Mouse (Mus musculus): ENCODE measurements around the gene Ccr6.

Ccr6 gene

DNA sequence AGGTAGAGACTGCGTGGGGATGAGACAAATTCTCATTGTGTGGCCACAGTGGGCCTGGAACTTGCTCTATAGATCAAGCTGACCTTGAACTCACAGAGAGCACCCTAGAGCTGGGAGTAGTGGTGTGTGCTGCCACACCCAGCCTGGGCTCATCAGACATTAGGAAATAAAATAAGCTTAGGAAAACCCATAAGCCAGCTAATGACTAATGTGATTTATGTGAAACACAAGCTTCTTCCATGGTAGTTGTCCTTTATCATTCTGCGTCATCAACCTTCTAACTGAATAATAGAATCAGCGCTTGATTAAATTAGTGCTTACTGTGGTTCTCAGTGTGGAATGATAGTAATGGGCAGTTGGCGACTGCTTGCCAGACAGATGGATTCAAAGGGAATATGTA, 51.1 kb downstream of the Ccr6 start:
- no peak for DNase-seq

DNA sequence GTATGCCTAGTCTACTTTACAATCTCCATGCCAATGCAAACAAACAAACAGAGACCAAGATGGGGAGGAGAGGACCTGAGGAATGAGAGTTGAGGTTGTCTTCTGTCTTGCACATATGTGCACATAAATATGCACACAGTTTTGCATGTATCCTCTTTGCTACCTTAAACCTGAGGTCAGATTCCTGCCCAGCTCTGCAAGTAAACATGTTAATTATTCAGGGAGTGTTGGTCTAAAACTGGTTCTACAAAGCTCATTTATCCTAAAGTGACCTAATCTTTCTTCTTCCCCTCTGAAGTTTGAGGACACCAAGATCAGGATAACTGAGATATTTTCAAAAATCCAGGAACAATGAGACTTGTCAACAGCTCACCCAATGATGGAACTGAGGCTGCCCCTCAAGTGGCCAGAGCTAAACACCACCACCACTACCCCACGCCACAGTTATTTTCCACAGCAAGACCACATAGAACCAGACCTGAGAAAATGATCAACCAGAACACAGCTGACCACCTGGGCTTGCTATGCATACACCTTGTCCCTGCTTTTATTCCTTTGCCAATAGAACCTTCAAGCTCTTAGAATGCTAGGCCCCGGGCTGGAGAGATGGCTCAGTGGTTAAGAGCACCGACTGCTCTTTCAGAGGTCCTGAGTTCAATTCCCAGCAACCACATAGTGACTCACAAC, 54.3 kb downstream of the Ccr6 start:
- DNase-seq = no peak

DNA sequence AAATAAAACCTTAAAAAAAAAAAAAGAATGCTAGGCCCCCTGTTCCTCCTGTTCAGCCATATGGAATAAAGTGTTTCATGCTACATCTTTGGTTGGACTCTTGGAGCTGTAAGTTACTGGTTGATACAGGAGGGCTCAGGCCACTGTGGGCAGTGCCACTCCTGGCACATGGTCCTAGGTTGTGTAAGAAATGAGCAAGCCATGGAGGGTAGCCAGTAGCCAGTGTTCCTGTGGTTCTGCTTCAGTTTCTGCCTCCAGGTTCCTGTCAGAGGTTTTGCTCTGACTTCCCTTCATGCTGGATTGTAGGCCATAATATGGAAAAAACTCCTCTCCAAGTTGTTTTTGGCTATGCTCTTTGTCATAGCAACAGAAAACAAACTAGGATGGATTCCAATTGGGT, 54.9 kb downstream of the Ccr6 start:
- DNase-seq = no peak

DNA sequence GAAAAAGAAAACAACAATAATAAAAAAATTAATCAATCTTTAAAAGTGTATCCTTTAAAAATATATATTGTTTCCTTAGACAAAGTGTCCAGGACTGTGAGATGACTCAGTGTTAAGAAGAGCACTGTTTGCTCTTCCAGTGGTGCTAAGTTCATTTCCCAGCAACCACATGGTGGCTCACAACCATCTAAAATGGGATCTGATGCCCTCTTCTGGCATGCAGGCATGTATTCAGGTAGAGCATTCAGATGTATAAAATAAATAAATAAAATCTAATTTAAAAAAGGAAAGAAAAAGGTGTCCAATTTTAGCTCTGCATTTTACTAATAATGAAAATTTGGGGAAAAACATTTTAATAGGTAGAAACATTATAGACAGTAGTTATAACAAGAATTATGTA, 60.0 kb downstream of the Ccr6 start:
- DNase-seq = no peak

DNA sequence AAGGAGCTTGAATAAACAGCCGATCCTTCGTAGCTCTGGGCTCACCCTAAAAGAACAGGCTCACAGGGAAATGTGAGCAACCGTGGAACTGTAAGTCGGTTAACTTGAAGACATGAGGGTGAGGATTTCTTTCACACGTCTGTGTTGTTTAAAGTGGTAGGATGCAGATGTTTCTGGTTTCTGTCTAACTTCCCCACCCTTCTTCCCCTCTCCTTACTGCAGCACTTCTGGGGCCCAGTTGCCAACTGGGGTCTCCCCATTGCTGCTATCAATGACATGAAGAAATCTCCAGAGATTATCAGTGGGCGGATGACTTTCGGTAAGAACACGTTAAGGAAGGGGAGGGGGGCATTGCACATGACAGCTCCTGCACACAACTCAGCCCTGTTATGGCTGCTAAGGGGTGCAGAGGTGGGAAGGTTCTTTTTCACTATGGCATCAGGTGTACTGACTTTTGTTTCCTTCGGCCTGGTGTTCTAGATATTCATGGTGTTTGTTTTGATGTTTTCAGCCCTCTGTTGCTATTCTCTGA, 60.5 kb downstream of the Ccr6 start:
- DNase-seq = no peak

DNA sequence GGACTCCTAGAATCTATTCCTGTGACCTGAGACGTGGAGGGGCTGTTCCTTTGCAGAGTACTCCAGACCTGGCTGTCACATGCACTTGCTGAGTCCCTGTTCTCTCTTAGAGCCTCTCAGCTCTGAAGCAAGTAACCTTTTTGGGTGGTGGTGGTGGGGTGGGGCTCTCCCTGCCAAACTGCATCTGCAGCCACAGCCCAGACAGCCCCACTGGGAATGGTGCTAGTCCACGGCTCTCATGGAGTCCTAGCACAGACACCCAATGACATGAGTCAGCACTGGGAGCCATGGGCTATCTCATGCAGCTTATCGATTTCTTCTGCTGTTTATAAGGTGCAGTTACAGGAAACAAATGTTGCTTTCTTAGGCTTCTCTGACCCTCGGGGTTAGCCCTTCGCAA, 61.9 kb downstream of the Ccr6 start:
- DNase-seq = no peak

DNA sequence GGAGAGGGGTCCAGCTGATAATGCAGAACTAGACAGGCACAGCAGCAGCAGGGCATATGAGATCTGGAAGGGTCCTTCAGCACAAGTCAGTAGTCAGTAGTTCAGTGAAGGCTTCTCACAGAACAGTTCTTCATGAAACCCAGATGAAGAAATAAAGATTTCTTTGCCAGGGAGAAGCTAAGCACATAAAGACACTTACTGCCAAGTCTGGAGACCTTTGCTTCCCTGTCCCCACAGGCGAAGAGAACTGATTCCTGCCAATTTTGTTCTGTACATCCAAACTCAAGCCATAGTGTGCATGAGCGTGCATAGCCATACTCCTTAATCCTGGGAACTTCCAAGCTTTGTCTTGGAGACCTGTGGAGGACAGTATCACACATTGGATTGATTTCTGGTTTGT, 62.4 kb downstream of the Ccr6 start:
- no peak for DNase-seq

DNA sequence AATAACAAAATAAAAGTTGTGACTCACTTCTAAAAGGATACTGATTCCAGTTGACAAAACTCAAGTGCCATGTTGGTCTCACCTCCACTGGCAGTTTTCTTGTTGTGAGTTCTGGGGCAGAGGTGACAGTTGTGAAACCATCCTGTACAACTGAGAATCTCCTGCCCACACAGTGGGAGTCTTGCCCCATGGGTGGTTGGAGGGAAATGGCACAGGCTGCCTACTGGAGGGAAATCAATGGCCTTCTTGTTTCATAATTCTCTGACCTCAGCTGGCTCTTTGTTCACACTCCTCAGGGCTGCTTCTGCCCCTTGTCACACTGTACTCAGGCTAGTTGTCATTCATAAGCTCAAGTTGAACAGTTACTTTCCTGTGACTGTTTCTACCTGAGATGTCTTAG, 63.7 kb downstream of the Ccr6 start:
- DNase-seq = no peak

DNA sequence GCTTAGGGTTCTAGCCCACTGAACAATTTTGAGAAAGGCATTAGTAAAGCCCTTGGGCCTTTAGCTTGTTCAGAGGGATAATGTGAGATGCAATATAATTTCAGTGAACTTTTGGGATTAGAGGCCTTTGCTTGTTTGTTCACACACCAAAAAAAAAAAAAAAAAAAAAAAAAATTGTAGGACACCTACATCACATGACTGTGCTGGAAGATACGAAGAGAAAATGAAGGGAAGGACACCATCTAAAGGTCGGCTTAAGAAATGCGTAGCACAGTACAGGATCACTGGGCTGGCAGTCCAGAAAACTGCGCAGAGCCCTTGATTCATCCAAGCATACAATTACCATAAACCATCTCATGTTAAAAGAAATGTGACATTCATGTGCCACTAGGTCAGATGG, 65.7 kb downstream of the Ccr6 start:
- no peak for DNase-seq

DNA sequence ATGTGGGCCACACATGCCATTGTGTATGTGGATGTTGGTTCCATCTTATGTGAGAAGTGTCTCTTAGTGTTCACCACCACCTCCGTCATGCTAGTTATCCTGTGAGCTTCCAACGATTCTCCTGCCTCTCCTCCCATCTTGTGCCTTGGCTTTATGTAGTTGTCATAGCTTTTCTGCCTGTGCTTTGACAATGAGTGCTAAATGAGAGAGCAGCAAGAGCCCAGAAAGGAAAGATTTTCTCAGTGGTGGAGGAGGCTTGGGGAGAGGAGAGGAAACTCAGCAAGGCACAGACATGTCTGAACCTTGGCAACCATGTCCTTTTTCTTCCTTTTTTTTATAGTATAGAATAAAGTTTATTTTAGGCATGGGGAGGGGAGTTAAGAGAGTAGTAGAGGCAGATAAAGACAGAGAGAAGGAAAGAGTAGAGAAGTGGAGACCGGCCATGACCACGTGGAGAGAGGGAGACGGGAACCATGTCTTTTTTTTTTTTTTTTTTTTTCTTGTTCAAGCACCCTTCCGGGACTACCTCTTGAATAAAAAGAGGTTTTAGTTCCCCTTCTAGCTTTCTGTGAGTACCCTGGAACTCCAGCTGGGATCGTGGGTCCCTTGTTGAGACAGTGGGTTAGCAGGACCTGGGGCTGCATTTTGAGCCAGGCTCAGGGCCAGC, 67.1 kb downstream of the Ccr6 start:
- DNase-seq = no peak

DNA sequence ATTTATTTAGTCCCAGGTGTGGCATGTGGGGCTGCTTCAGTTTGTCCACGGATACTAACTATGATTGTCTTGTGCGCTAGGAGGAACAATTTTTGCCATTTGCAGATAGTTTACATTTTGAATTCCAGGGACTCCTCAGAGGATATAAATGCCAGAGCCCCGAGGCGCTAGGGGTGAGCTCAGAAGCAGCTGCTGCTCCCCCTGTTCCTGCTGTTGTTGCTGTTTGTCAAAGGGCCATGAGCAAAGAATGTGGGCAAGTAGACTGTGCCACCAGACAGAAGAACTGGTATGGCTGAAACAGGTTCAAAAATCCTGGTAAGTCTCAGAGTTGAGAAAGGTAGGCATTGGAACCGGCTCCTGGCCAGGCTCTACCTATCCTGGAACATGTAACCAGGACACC, 67.8 kb downstream of the Ccr6 start:
- DNase-seq = no peak

DNA sequence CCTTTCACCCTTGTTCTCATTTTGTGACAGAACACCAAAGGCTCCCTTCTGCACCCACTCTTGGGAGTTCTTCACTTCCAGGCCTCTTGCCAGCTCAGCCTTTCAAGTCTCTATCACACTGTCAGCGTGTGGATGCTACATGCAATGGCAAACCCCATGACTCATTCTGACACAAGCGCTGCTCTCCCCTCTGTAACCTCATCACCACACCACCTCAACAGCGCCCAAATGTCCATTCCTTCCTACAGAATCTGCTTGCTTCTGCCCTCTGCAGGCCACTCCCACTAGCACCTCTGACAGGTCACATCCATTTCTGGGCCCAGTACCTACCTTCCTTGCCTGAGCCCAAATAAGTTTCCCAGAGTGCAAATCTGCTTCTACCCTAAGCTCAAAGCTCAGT, 70.0 kb downstream of the Ccr6 start:
- DNase-seq = peak; percentile 25
